Mouse (Mus musculus) heart, embryonic 12.5 days (tissue): ENCODE results near the gene Gm49321. TPM values are rescaled to one million over a fixed set of nuclear protein-coding genes. Genes with fewer than 3 reads are reported as not detected.

Experiments
- ATAC-seq: fragments of 200-750 bp; cut with Nextera tagmentation; 2 replicates; pipeline ENCODE4 v1.8.0; 2017; ENCODE audit warnings: moderate TSS enrichment, moderate library complexity; ENCODE audit not compliant: insufficient number of reproducible peaks, low FRiP score
- H3K27ac ChIP-seq: fragments of 300-500 bp; sonication (generic); 2 replicates; pipeline ENCODE4 v1.5.1; 2016; ENCODE audit warnings: mild to moderate bottlenecking, moderate library complexity; ENCODE audit not compliant: poor library complexity, severe bottlenecking
- H3K27me3 ChIP-seq: fragments of 300-500 bp; sonication (generic); replicated peaks from 2 replicates; pipeline ENCODE4 v1.6.1; 2016; ENCODE audit warnings: mild to moderate bottlenecking, moderate library complexity
- H3K36me3 ChIP-seq: fragments of 300-500 bp; sonication (generic); 2 replicates; pipeline ENCODE4 v1.6.1; 2016; ENCODE audit warnings: mild to moderate bottlenecking, moderate library complexity
- H3K4me1 ChIP-seq: fragments of 300-500 bp; sonication (generic); replicated peaks from 2 replicates; pipeline ENCODE4 v1.6.1; 2016; ENCODE audit warnings: mild to moderate bottlenecking
- H3K4me2 ChIP-seq: fragments of 300-500 bp; sonication (generic); 2 replicates; pipeline ENCODE4 v1.6.1; 2016; ENCODE audit warnings: mild to moderate bottlenecking, moderate library complexity
- H3K4me3 ChIP-seq: fragments of 300-500 bp; sonication (generic); 2 replicates; pipeline ENCODE4 v1.5.1; 2016; ENCODE audit warnings: mild to moderate bottlenecking
- H3K9ac ChIP-seq: fragments of 300-500 bp; sonication (generic); 2 replicates; pipeline ENCODE4 v1.6.1; 2016; ENCODE audit warnings: mild to moderate bottlenecking, moderate library complexity
- H3K9me3 ChIP-seq: fragments of 300-500 bp; sonication (generic); replicated peaks from 2 replicates; pipeline ENCODE4 v1.6.1; 2016; ENCODE audit warnings: mild to moderate bottlenecking, moderate library complexity
- WGBS: fragments of 180-500 bp; shearing (Covaris S2); methylation state at CpG from one replicate; pipeline ENCODE4 v1.1.7; 2016; 5-methylcytosine and 5-hydroxymethylcytosine counted together
- polyA plus RNA-seq: library from polyadenylated mRNA; unstranded; fragments of >200 nt; fragmentation: Nextera tagmentation; extraction: Ambion mirVana; gene quantifications from 2 replicates; pipeline ENCODE4 v1.2.1, GENCODE M21; 2016

The Gm49321 gene
- 7.8 and 10.7 TPM in 2 replicates for polyA plus RNA-seq

DNA sequence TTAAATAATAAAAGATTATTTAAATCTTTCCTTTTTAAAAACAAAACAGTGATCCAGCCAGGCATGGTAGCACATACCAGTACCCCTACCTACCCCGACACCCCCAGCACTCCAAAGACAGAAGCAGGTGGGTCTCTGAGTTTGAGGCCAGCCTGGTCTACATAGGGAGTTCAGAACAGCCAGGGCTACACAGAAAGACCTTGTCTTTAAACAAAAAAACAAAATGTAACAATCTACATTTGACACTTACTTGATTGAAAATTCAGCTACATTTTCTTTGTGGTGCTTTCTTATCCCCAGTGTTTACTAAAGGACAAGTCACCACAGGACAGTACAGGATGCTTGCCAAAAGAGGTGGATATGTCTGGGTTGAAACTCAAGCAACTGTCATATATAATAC, at the start of gene Gm49321:
Gm49321 (plus strand) TSS at position 301 of the 400 bp plus-strand sequence.
- peaks cover 74% of the 10 kb centered on the region for H3K36me3 ChIP-seq
- H3K4me2 ChIP-seq = no peak within 1 kb of the TSS
- H3K9ac ChIP-seq = no peak within 1 kb of the TSS
- no peaks in the 10 kb centered on the region for H3K27me3 ChIP-seq
- H3K27ac ChIP-seq = no peak within 1 kb of the TSS
- 0 out of 2 replicates have a peak, but pooled peaks cover 4% of the 10 kb centered on the region for H3K4me1 ChIP-seq
- H3K9me3 ChIP-seq = no peaks in the 10 kb centered on the region
- 94% methylated on average over 1 of the region's 1 CpGs for WGBS
- no peak within 1 kb of the TSS for H3K4me3 ChIP-seq
- no peak for ATAC-seq

DNA sequence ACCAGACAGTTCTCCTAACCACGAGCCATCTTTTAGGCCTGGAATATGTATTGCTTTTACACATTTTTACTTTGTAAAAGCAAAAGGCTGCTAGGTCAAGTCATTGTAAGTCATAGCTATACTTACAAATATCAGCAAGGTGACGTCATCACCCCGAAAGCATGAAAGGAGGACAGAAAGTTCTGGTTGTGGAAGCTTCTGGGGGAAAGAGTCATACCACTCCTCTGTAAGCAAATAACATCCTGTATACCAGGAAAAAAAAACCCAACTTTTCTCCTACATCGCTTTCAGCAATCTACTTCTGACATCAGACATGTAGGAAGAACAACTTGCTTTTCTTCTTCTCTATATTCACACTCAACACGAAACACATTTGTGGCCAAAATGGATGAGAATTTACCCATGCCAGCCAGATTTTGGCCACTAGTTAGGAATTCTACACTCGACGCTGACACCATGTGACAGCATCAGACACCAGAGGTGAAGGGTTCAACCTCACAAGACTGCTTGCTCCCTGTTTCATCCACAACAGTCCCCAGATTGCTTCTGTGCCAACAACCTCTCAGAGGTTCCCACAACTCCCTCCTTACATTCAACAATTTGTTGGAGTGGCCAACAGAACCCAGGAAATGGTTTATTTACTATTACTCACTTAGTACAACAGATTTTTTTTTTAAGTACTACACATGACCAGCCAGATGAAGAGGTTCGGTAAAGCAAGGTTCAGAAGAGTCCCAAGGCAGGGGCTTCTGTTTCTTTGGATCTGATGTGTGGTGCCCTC, 49.3 kb upstream of the Gm49321 start:
- H3K4me1 ChIP-seq = peaks cover 6% of the 10 kb centered on the region
- H3K27me3 ChIP-seq = no peaks in the 10 kb centered on the region
- H3K9ac ChIP-seq = no peak overlapping the region
- ATAC-seq = no peak
- H3K27ac ChIP-seq = no peak overlapping the region
- no peaks in the 10 kb centered on the region for H3K9me3 ChIP-seq
- no peaks in the 10 kb centered on the region for H3K36me3 ChIP-seq
- H3K4me2 ChIP-seq = no peak overlapping the region
- 82% methylated on average over 8 of the region's 8 CpGs for WGBS
- no peak overlapping the region for H3K4me3 ChIP-seq

DNA sequence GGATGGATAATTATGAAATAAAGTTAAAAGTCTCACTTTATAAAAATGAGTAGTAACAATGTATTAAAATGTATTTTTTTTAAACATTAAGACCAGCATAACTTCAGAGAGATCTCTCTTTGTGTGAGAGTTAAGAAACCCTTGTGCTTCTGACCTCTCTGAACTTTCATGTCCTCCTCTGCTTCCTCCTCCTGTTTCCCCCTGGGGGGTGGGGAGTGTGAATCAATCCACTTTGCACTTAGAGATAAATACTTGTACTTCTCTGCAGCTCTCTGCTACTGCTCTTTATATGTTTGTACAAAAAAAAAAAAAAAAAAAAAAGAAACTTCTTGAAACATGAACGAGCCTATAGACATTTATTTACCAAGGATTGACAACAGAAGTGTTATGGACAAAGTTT, 47.9 kb upstream of the Gm49321 start:
- Histone ChIP-seq H3K27ac (no peak overlapping the region), H3K9ac (no peak overlapping the region), H3K4me1 (peaks cover 6% of the 10 kb centered on the region), H3K4me3 (no peak overlapping the region), H3K9me3 (no peaks in the 10 kb centered on the region), H3K4me2 (no peak overlapping the region), H3K36me3 (no peaks in the 10 kb centered on the region), H3K27me3 (no peaks in the 10 kb centered on the region)
- ATAC-seq = no peak
- WGBS = 42% methylated on average over 1 of the region's 1 CpGs

DNA sequence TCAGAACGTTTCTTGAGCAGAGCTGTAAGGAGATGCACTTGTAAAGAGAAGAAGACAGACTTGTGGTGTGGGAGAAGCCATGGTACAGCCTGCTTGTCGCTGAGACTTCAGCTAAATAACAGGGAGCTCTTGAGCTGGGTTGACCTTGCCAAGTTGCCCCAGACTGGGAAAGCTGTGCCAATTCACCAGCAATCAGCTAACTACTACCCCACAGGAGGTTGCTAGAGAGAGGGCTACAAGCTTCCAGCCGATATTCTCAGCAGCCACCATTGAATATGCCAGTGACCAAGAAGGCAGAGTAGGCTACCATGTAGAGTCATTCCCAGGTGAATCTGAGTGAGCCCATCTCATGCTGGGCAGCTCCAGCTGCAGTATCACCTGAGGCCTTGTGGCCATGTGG, 47.4 kb upstream of the Gm49321 start:
- no peaks in the 10 kb centered on the region for H3K27me3 ChIP-seq
- H3K4me2 ChIP-seq = no peak overlapping the region
- WGBS = 62% methylated on average over 3 of the region's 3 CpGs
- no peaks in the 10 kb centered on the region for H3K36me3 ChIP-seq
- no peak overlapping the region for H3K9ac ChIP-seq
- H3K27ac ChIP-seq = no peak overlapping the region
- no peak for ATAC-seq
- H3K9me3 ChIP-seq = no peaks in the 10 kb centered on the region
- peaks cover 6% of the 10 kb centered on the region for H3K4me1 ChIP-seq
- no peak overlapping the region for H3K4me3 ChIP-seq

DNA sequence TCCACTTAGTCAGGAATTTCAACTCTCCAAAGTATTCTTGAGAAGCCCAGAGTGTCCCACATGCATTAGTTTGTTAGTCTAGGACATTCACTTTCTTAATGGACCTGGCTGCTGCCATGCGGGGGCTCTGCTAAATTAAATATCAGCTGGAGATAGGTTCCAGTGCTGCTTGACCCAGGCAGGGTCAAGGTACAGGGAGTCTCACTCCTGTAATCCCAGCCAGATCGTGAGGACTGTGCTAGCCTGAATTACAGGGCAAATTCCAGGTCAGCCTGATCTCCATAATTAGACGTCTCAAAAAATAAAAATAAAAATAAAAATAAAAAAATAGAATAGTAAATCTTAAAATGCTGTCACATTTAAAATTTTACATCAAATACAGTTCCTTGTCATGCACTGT, 44.8 kb upstream of the Gm49321 start:
- no peaks in the 10 kb centered on the region for H3K27me3 ChIP-seq
- no peak overlapping the region for H3K4me2 ChIP-seq
- no peaks in the 10 kb centered on the region for H3K36me3 ChIP-seq
- ATAC-seq = no peak
- no peaks in the 10 kb centered on the region; the same call in 1 of the 2 replicates for H3K4me1 ChIP-seq
- H3K27ac ChIP-seq = no peak overlapping the region
- H3K9ac ChIP-seq = no peak overlapping the region
- H3K9me3 ChIP-seq = no peaks in the 10 kb centered on the region
- H3K4me3 ChIP-seq = no peak overlapping the region
- WGBS = 39% methylated on average over 3 of the region's 3 CpGs

DNA sequence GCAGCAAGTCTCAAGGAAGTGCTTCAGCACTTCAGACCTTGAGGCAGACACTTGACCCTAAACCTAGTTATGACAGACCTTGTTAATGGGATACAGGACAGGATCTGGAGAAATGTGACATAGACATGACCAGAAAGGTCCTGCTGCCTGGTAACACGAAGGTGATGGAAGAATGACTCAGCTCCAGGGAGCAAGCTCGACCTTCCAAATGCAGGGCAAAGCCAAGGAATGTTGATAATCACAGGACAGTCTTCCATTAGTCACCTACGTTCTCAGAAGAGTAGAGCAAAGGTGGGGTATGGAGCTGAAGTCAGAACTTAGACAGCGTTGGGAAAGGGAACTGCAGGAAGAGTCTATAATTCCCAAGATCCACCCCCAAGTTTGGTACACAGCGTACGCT, 42.6 kb upstream of the Gm49321 start:
- WGBS = 65% methylated on average over 6 of the region's 6 CpGs
- Histone ChIP-seq H3K9me3 (no peaks in the 10 kb centered on the region), H3K9ac (no peak overlapping the region), H3K27me3 (no peaks in the 10 kb centered on the region), H3K4me2 (no peak overlapping the region), H3K27ac (no peak overlapping the region), H3K4me1 (no peaks in the 10 kb centered on the region; the same call in 1 of the 2 replicates), H3K36me3 (no peaks in the 10 kb centered on the region), H3K4me3 (no peak overlapping the region)
- no peak for ATAC-seq

DNA sequence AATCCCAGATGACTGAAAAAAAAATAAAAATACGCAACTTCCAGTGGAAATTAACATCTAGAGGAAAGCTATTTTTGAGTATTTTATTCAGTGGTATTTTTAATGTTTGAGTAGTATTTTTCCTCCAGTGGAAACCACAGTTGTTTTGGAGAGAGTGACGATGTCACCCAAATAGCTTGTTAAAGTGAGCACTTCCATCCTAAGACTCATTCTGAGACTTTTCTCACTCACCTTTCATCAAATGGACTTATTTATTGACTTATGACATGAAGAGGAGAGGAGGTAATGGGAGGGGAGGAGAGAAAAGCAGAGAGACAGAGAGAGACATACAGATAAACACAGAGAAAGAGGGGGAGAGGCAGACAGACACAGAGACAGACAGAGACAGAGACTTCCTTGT, 41.8 kb upstream of the Gm49321 start:
- 76% methylated on average over 2 of the region's 2 CpGs for WGBS

DNA sequence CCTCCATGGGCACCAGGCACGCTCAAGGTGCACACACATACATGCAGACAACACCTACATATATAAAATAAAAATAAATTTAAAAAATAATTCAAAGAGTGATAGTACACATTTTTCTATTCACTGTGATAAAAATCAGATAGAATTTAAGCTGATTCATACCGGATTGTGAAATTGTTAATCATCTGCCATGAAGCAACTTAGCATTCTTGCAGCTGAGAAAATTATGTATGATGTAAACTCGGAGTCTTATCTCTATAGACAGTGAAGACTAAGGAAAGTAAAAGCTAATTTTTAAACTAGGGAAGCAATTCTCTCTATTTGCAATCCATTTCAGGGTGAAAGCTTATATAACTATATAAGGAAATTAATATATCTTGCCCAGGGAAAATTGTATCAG, 41.0 kb upstream of the Gm49321 start:
- ATAC-seq = no peak
- Histone ChIP-seq H3K36me3 (no peaks in the 10 kb centered on the region), H3K9ac (no peak overlapping the region), H3K9me3 (no peaks in the 10 kb centered on the region), H3K27me3 (no peaks in the 10 kb centered on the region), H3K4me2 (no peak overlapping the region), H3K4me1 (no peaks in the 10 kb centered on the region; the same call in 1 of the 2 replicates), H3K4me3 (no peak overlapping the region), H3K27ac (no peak overlapping the region)
- 76% methylated on average over 3 of the region's 3 CpGs for WGBS

More for the DNA sequence above, 41.8 kb upstream of the Gm49321 start:
- H3K9me3 ChIP-seq = no peaks in the 10 kb centered on the region
- no peak for ATAC-seq
- no peak overlapping the region for H3K9ac ChIP-seq
- no peaks in the 10 kb centered on the region for H3K36me3 ChIP-seq
- H3K4me1 ChIP-seq = no peaks in the 10 kb centered on the region; the same call in 1 of the 2 replicates
- no peak overlapping the region for H3K4me2 ChIP-seq
- H3K27me3 ChIP-seq = no peaks in the 10 kb centered on the region
- H3K4me3 ChIP-seq = no peak overlapping the region
- no peak overlapping the region for H3K27ac ChIP-seq

DNA sequence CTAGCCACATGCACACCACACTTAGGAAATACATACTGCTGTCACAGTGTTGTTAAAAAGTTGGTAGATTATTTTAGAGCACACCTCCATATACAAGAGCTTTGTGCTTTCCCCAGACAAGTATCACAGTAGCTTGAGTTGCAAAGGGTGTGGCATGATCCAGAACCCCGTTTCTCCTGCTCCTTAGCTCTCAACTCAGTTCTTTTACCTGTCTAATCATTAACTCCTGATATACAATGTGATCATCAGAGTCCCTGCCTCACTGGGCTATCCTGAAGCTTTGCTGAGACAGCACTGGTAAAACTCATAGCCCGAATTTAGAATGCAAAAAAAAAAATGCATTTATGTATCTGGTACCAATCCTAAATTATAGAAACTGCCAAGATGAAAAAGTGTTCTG, 39.2 kb upstream of the Gm49321 start:
- H3K9ac ChIP-seq = no peak overlapping the region
- H3K27me3 ChIP-seq = no peaks in the 10 kb centered on the region
- no peak overlapping the region for H3K4me2 ChIP-seq
- WGBS = 75% methylated on average over 2 of the region's 2 CpGs
- ATAC-seq = no peak
- H3K9me3 ChIP-seq = no peaks in the 10 kb centered on the region
- H3K4me3 ChIP-seq = no peak overlapping the region
- H3K36me3 ChIP-seq = no peaks in the 10 kb centered on the region
- H3K4me1 ChIP-seq = no peaks in the 10 kb centered on the region
- H3K27ac ChIP-seq = no peak overlapping the region

DNA sequence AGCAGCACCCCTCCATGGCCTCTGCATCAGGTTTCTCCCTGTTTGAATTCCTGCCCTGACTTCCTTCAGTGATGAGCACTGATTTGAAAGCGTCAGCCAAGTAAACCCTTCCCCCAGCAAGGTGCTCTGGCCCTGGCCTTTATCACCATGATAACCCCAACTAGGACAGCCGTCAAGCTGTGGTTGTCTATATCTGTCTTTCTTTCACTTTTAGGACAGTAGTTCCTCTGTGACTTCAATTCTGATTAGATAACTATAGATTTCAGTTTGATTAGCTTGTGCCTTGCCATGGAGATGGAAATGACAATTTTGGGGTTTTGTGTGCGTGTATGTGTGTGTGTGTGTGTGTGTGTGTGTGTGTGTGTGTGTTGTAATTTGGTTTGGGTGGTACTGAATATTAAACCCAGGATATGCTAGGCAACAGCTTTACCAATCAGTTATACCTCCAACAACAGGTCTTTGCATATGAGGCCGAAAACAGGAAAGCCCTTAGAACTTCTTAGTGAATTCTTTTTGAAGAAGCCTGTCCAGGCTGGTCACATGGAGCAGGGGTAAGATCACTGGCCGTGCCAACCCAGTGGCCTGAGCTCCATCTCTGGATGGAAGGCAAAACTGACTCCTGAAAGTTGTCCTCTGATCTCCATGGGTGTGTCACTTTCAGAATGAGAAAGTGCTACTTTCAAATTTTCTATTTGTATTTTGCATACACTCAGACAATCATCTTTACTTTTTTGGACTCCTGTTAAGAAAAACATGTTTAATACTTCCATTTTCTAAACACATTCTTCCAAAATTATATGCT, 33.1 kb upstream of the Gm49321 start:
- H3K27me3 ChIP-seq = no peaks in the 10 kb centered on the region
- H3K4me2 ChIP-seq = no peak overlapping the region
- H3K4me1 ChIP-seq = peaks cover 13% of the 10 kb centered on the region
- H3K9me3 ChIP-seq = no peaks in the 10 kb centered on the region
- no peak overlapping the region for H3K9ac ChIP-seq
- no peak for ATAC-seq
- no peak overlapping the region for H3K27ac ChIP-seq
- no peak overlapping the region for H3K4me3 ChIP-seq
- no peaks in the 10 kb centered on the region for H3K36me3 ChIP-seq
- WGBS = 59% methylated on average over 5 of the region's 5 CpGs

DNA sequence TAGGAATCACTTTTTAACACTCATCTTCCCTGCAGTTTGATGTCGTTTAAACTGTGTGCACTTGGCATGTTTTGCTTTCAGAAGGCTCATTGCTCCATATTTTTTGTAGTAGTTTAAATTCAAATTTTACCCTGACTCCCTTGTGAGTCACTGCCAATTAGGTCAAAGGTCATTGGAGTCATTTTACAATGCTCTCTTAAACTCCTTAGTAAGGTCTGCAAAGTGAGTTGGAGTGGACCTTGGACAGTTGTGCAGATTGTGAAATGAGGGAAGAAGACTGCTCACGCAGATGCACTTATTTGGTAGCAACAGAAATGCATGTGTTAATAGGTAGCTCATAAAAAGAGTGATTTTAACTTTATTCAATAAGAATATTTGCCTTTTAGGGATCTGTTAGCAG, 32.4 kb upstream of the Gm49321 start:
- Histone ChIP-seq H3K4me2 (no peak overlapping the region), H3K9me3 (no peaks in the 10 kb centered on the region), H3K4me1 (peaks cover 13% of the 10 kb centered on the region), H3K4me3 (no peak overlapping the region), H3K27ac (no peak overlapping the region), H3K36me3 (no peaks in the 10 kb centered on the region), H3K27me3 (no peaks in the 10 kb centered on the region), H3K9ac (no peak overlapping the region)
- 54% methylated on average over 2 of the region's 2 CpGs for WGBS
- no peak for ATAC-seq
